Mouse (Mus musculus) hindbrain, postnatal 0 days (tissue): ENCODE measurements around the gene E130208F15Rik. TPM values are rescaled to one million over a fixed set of nuclear protein-coding genes. Genes with fewer than 3 reads are reported as not detected.
A peak's percentile ranks its signal among the peaks of the same experiment; 100 is the strongest.

Experiments
- ATAC-seq: fragments of 200-750 bp; cut with Nextera tagmentation; 2 replicates; pipeline ENCODE4 v1.8.0; 2017; ENCODE audit warnings: mild to moderate bottlenecking, moderate TSS enrichment, moderate library complexity
- DNase-seq: peaks from one replicate; pipeline ENCODE4 v3.0.0-alpha.2; 2015; ENCODE audit warnings: low spot score
- H3K27ac ChIP-seq: fragments of 300-500 bp; sonication (generic); 2 replicates; pipeline ENCODE4 v1.5.1; 2014; ENCODE audit warnings: mild to moderate bottlenecking
- H3K27me3 ChIP-seq: fragments of 300-500 bp; sonication (generic); 2 replicates; pipeline ENCODE4 v1.6.1; 2014; ENCODE audit warnings: low read length, mixed read lengths; ENCODE audit not compliant: insufficient read depth
- H3K36me3 ChIP-seq: fragments of 300-500 bp; sonication (generic); 2 replicates; pipeline ENCODE4 v1.6.1; 2014; ENCODE audit warnings: low read length, mixed read lengths; ENCODE audit not compliant: insufficient read depth
- H3K4me1 ChIP-seq: fragments of 300-500 bp; sonication (generic); 2 replicates; pipeline ENCODE4 v1.6.1; 2014; ENCODE audit warnings: antibody characterized with exemption, low read length, mixed read lengths; ENCODE audit not compliant: insufficient read depth
- H3K4me2 ChIP-seq: fragments of 300-500 bp; sonication (generic); 2 replicates; pipeline ENCODE4 v1.6.1; 2014; ENCODE audit warnings: low read depth, mild to moderate bottlenecking, low read length, moderate library complexity, mixed read lengths
- H3K4me3 ChIP-seq: fragments of 300-500 bp; sonication (generic); 2 replicates; pipeline ENCODE4 v1.5.1; 2014; ENCODE audit warnings: low read length
- H3K9ac ChIP-seq: fragments of 300-500 bp; sonication (generic); replicated peaks from 2 replicates; pipeline ENCODE4 v1.6.1; 2014; ENCODE audit warnings: mild to moderate bottlenecking, low read length, moderate library complexity, mixed read lengths
- H3K9me3 ChIP-seq: fragments of 300-500 bp; sonication (generic); 2 replicates; pipeline ENCODE4 v1.6.1; 2016; ENCODE audit warnings: low read length, mixed read lengths
- CTCF ChIP-seq: IDR thresholded peaks from 2 replicates; pipeline ENCODE4 v1.5.1; 2016; ENCODE audit warnings: antibody characterized with exemption, control low read depth, low read depth
- WGBS: fragments of 180-500 bp; shearing (Covaris S2); extraction: QIAGEN DNeasy Blood & Tissue Kit; methylation state at CpG from one replicate; pipeline ENCODE4 v1.1.7; 2014; 5-methylcytosine and 5-hydroxymethylcytosine counted together
- polyA plus RNA-seq: library from polyadenylated mRNA; unstranded; fragments of >200 nt; fragmentation: Nextera tagmentation; extraction: Ambion mirVana; gene quantifications from 2 replicates; pipeline ENCODE4 v1.2.1, GENCODE M21; 2015
- total RNA-seq: library from RNA; depleted of rRNA; stranded (reverse); fragments of >200 nt; gene quantifications from 2 replicates; pipeline ENCODE4 v1.2.3, GENCODE M21; 2014; rRNA removed

Gene E130208F15Rik
- total and polyA plus RNA-seq, 2 experiments from 2014 or later = 0.79 to 1.8 TPM

GRCm38 (mm10) chr7:30360028-30360427 lies 38.5 kb downstream of the E130208F15Rik start:
- no peak for TF ChIP-seq CTCF
- Histone ChIP-seq H3K4me2 (no peak overlapping the region), H3K27ac (no peak overlapping the region), H3K9me3 (no peaks in the 10 kb centered on the region), H3K9ac (no peak overlapping the region), H3K27me3 (no peaks in the 10 kb centered on the region), H3K36me3 (no peaks in the 10 kb centered on the region), H3K4me3 (no peak overlapping the region), H3K4me1 (peaks cover 29% of the 10 kb centered on the region)
- ATAC-seq (no peak), DNase-seq (no peak)
- 88% methylated on average over 17 of the region's 17 CpGs for WGBS

GRCm38 (mm10) chr7:30362652-30363343 lies 41.3 kb downstream of the E130208F15Rik start, which contains the start of gene Lrfn3:
Gene Lrfn3 (minus strand): TSS chr7:30362772.
- Histone ChIP-seq H3K36me3 (no peaks in the 10 kb centered on the region), H3K4me1 (peaks cover 29% of the 10 kb centered on the region), H3K4me2 (peak within 1 kb of the TSS; percentile 88), H3K9ac (peak within 1 kb of the TSS; percentile 77), H3K27ac (peak within 1 kb of the TSS; percentile 72), H3K4me3 (peak within 1 kb of the TSS; percentile 70), H3K9me3 (no peaks in the 10 kb centered on the region), H3K27me3 (no peaks in the 10 kb centered on the region)
- WGBS = 1% methylated on average over 31 of the region's 55 CpGs
- DNase-seq (peak; percentile 95), ATAC-seq (peak; percentile 77)
- no peak for TF ChIP-seq CTCF

- no peak for TF ChIP-seq CTCF
- Histone ChIP-seq H3K4me1 (peaks cover 29% of the 10 kb centered on the region), H3K4me2 (peak overlapping the region; percentile 88), H3K9me3 (no peaks in the 10 kb centered on the region), H3K4me3 (peak overlapping the region; percentile 70), H3K27ac (peak overlapping the region; percentile 72; the same call in 1 of the 2 replicates), H3K27me3 (no peaks in the 10 kb centered on the region), H3K9ac (peak overlapping the region; percentile 77), H3K36me3 (no peaks in the 10 kb centered on the region)
- peak; percentile 34 for ATAC-seq
- no peak for DNase-seq
- 55% methylated on average over 6 of the region's 6 CpGs for WGBS
Observed at GRCm38 (mm10) chr7:30363344-30363738, 41.8 kb downstream of the E130208F15Rik start.

GRCm38 (mm10) chr7:30367466-30367865 lies 45.9 kb downstream of the E130208F15Rik start:
- 75% methylated on average over 2 of the region's 2 CpGs for WGBS
- TF ChIP-seq CTCF = no peak

More at GRCm38 (mm10) chr7:30367466-30367865, 45.9 kb downstream of the E130208F15Rik start:
- no peaks in the 10 kb centered on the region for H3K27me3 ChIP-seq
- H3K9me3 ChIP-seq = no peaks in the 10 kb centered on the region
- H3K9ac ChIP-seq = no peak overlapping the region
- no peaks in the 10 kb centered on the region for H3K36me3 ChIP-seq
- H3K4me1 ChIP-seq = peaks cover 11% of the 10 kb centered on the region; the same call in 1 of the 2 replicates
- no peak overlapping the region for H3K27ac ChIP-seq
- ATAC-seq = no peak
- DNase-seq = no peak
- H3K4me3 ChIP-seq = no peak overlapping the region
- H3K4me2 ChIP-seq = no peak overlapping the region

Other genes starting within 250 kb of the E130208F15Rik start
Only the 30 nearest of the 33 such genes appear.
- not detected in 2 replicates for gene Gm26920, start 231.3 kb upstream of the E130208F15Rik start, total RNA-seq
- gene Gm26920, start 231.3 kb upstream of the E130208F15Rik start, polyA plus RNA-seq = 1.6 and 2.5 TPM in 2 replicates
- 2.3 and 2.8 TPM in 2 replicates for gene Zfp566, start 231.2 kb upstream of the E130208F15Rik start, total RNA-seq
- gene Zfp566, start 231.2 kb upstream of the E130208F15Rik start, polyA plus RNA-seq = 13.7 and 15.5 TPM in 2 replicates
- gene Zfp260, start 227.0 kb upstream of the E130208F15Rik start, total RNA-seq = 26.8 and 27.4 TPM in 2 replicates
- 47.7 and 49.4 TPM in 2 replicates for gene Zfp260, start 227.0 kb upstream of the E130208F15Rik start, polyA plus RNA-seq
- 7.5 and 12.7 TPM in 2 replicates for gene Zfp382, start 199.8 kb upstream of the E130208F15Rik start, total RNA-seq
- 11.9 and 13.2 TPM in 2 replicates for gene Zfp382, start 199.8 kb upstream of the E130208F15Rik start, polyA plus RNA-seq
- 40.6 and 46.4 TPM in 2 replicates for gene Zfp146, start 152.0 kb upstream of the E130208F15Rik start, total RNA-seq
- 10.0 and 10.2 TPM in 2 replicates for gene Zfp146, start 152.0 kb upstream of the E130208F15Rik start, polyA plus RNA-seq
- gene Cox7a1, start 137.6 kb upstream of the E130208F15Rik start, total RNA-seq = not detected in 2 replicates
- gene Cox7a1, start 137.6 kb upstream of the E130208F15Rik start, polyA plus RNA-seq = 8.1 and 9.7 TPM in 2 replicates
- gene Capns1, start 122.9 kb upstream of the E130208F15Rik start, total RNA-seq = 289 and 322 TPM in 2 replicates
- gene Capns1, start 122.9 kb upstream of the E130208F15Rik start, polyA plus RNA-seq = 83.8 and 84.6 TPM in 2 replicates
- 65.9 and 98.4 TPM in 2 replicates for gene Polr2i, start 89.8 kb upstream of the E130208F15Rik start, total RNA-seq
- gene Polr2i, start 89.8 kb upstream of the E130208F15Rik start, polyA plus RNA-seq = 177 and 189 TPM in 2 replicates
- 123 and 129 TPM in 2 replicates for gene Tbcb, start 89.5 kb upstream of the E130208F15Rik start, total RNA-seq
- gene Tbcb, start 89.5 kb upstream of the E130208F15Rik start, polyA plus RNA-seq = 466 and 473 TPM in 2 replicates
- not detected in 2 replicates for gene Ovol3, start 86.0 kb upstream of the E130208F15Rik start, total RNA-seq
- not detected in 2 replicates for gene Ovol3, start 86.0 kb upstream of the E130208F15Rik start, polyA plus RNA-seq
- gene Thap8, start 41.6 kb upstream of the E130208F15Rik start, total RNA-seq = 1.0 TPM in 1 of 2 replicates, not detected in the other
- gene Thap8, start 41.6 kb upstream of the E130208F15Rik start, polyA plus RNA-seq = 0.52 and 0.76 TPM in 2 replicates
- gene Wdr62, start 41.3 kb upstream of the E130208F15Rik start, total RNA-seq = 4.3 and 7.0 TPM in 2 replicates
- gene Wdr62, start 41.3 kb upstream of the E130208F15Rik start, polyA plus RNA-seq = 3.7 and 4.0 TPM in 2 replicates
- gene Clip3, start 30.0 kb upstream of the E130208F15Rik start, total RNA-seq = 144 and 172 TPM in 2 replicates
- gene Clip3, start 30.0 kb upstream of the E130208F15Rik start, polyA plus RNA-seq = 106 and 118 TPM in 2 replicates
- gene Alkbh6, start 13.0 kb upstream of the E130208F15Rik start, total RNA-seq = 75.4 and 116 TPM in 2 replicates
- gene Alkbh6, start 13.0 kb upstream of the E130208F15Rik start, polyA plus RNA-seq = 129 and 131 TPM in 2 replicates
- gene Syne4, start 6.9 kb upstream of the E130208F15Rik start, total RNA-seq = 13.2 and 16.5 TPM in 2 replicates
- 11.4 and 12.6 TPM in 2 replicates for gene Syne4, start 6.9 kb upstream of the E130208F15Rik start, polyA plus RNA-seq
- 12.9 and 14.7 TPM in 2 replicates for gene Sdhaf1, start 2.2 kb downstream of the E130208F15Rik start, total RNA-seq
- gene Sdhaf1, start 2.2 kb downstream of the E130208F15Rik start, polyA plus RNA-seq = 17.8 and 19.3 TPM in 2 replicates
- gene Lrfn3, start 41.0 kb downstream of the E130208F15Rik start, total RNA-seq = 45.9 and 47.4 TPM in 2 replicates
- gene Lrfn3, start 41.0 kb downstream of the E130208F15Rik start, polyA plus RNA-seq = 17.5 and 18.1 TPM in 2 replicates
- 37.3 and 59.9 TPM in 2 replicates for gene Tyrobp, start 92.0 kb downstream of the E130208F15Rik start, total RNA-seq
- gene Tyrobp, start 92.0 kb downstream of the E130208F15Rik start, polyA plus RNA-seq = 50.3 and 56.1 TPM in 2 replicates
- gene Hcst, start 98.1 kb downstream of the E130208F15Rik start, total RNA-seq = not detected in 2 replicates
- 0.84 and 1.0 TPM in 2 replicates for gene Hcst, start 98.1 kb downstream of the E130208F15Rik start, polyA plus RNA-seq
- 1.9 and 3.7 TPM in 2 replicates for gene Nfkbid, start 100.0 kb downstream of the E130208F15Rik start, total RNA-seq
- 2.1 TPM in 2 replicates for gene Nfkbid, start 100.0 kb downstream of the E130208F15Rik start, polyA plus RNA-seq
- gene Aplp1, start 123.8 kb downstream of the E130208F15Rik start, total RNA-seq = 840 and 852 TPM in 2 replicates
- gene Aplp1, start 123.8 kb downstream of the E130208F15Rik start, polyA plus RNA-seq = 617 and 682 TPM in 2 replicates
- 10.7 and 14.7 TPM in 2 replicates for gene Kirrel2, start 135.9 kb downstream of the E130208F15Rik start, total RNA-seq
- 4.4 and 5.8 TPM in 2 replicates for gene Kirrel2, start 135.9 kb downstream of the E130208F15Rik start, polyA plus RNA-seq
- gene Nphs1, start 136.6 kb downstream of the E130208F15Rik start, total RNA-seq = 2.3 and 2.4 TPM in 2 replicates
- 0.50 and 1.0 TPM in 2 replicates for gene Nphs1, start 136.6 kb downstream of the E130208F15Rik start, polyA plus RNA-seq
- gene Prodh2, start 171.9 kb downstream of the E130208F15Rik start, total RNA-seq = not detected in 2 replicates
- gene Prodh2, start 171.9 kb downstream of the E130208F15Rik start, polyA plus RNA-seq = 0.24 TPM in 1 of 2 replicates, not detected in the other
- 55.7 and 59.7 TPM in 2 replicates for gene Arhgap33, start 213.3 kb downstream of the E130208F15Rik start, total RNA-seq
- 64.8 and 73.1 TPM in 2 replicates for gene Arhgap33, start 213.3 kb downstream of the E130208F15Rik start, polyA plus RNA-seq
- gene Hspb6, start 230.4 kb downstream of the E130208F15Rik start, total RNA-seq = 5.6 and 6.4 TPM in 2 replicates
- gene Hspb6, start 230.4 kb downstream of the E130208F15Rik start, polyA plus RNA-seq = 15.8 and 16.3 TPM in 2 replicates
- 13.1 and 14.0 TPM in 2 replicates for gene Proser3, start 230.6 kb downstream of the E130208F15Rik start, total RNA-seq
- gene Proser3, start 230.6 kb downstream of the E130208F15Rik start, polyA plus RNA-seq = 3.0 and 3.1 TPM in 2 replicates
- gene Lin37, start 238.1 kb downstream of the E130208F15Rik start, total RNA-seq = 14.3 and 21.0 TPM in 2 replicates
- 45.0 and 48.0 TPM in 2 replicates for gene Lin37, start 238.1 kb downstream of the E130208F15Rik start, polyA plus RNA-seq
- 41.7 and 53.4 TPM in 2 replicates for gene U2af1l4, start 241.6 kb downstream of the E130208F15Rik start, total RNA-seq
- gene U2af1l4, start 241.6 kb downstream of the E130208F15Rik start, polyA plus RNA-seq = 103 and 104 TPM in 2 replicates
- gene Gm49396, start 241.6 kb downstream of the E130208F15Rik start, total RNA-seq = 2.9 and 3.7 TPM in 2 replicates
- gene Gm49396, start 241.6 kb downstream of the E130208F15Rik start, polyA plus RNA-seq = 6.4 and 7.0 TPM in 2 replicates